Mouse (Mus musculus) thymus, adult 2 months (tissue): ENCODE results near the gene Gins1.

Experiments
- CTCF ChIP-seq: fragments of 200-500 bp; IDR thresholded peaks from 2 replicates; pipeline ENCODE4 v1.5.1; 2012; ENCODE audit warnings: mild to moderate bottlenecking, control low read depth, low read length, moderate library complexity, borderline replicate concordance; ENCODE audit not compliant: control insufficient read depth, poor library complexity, insufficient read depth; ENCODE audit errors: extremely low read depth
- POLR2A ChIP-seq: fragments of 200-500 bp; IDR thresholded peaks from 2 replicates; pipeline ENCODE4 v1.6.1; 2012; ENCODE audit warnings: mild to moderate bottlenecking, low read length, control low read depth, moderate library complexity; ENCODE audit not compliant: control insufficient read depth, poor library complexity, insufficient read depth; ENCODE audit errors: extremely low read depth

DNA sequence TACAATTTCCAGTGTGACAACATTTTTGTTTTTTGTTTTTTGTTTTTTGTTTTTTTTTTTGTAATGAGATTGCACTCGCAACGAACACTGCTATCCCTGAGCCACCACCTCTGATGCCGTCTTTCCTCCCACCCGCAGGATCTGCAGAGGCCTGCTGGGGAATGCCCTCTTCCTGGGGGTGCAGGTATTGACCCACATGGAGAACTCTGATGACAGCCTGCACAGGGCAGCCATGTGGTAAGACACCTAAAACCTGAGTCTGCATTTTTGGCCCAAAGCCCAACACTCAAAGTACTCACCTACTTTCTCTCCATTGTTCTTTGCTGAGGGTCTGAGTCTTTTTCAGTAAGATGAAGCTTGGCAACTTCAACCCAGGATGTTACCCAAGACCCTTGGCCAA is 29.5 kb downstream of the Gins1 start:
- TF ChIP-seq CTCF (no peak), POLR2A (no peak)
